Mouse (Mus musculus) ovary, postnatal 10 days (tissue): ENCODE results near the gene Spint1.

Experiments
- DNase-seq: peaks from one replicate; pipeline ENCODE4 v3.0.0; 2022; ENCODE audit warnings: low spot score

Spint1 gene

DNA sequence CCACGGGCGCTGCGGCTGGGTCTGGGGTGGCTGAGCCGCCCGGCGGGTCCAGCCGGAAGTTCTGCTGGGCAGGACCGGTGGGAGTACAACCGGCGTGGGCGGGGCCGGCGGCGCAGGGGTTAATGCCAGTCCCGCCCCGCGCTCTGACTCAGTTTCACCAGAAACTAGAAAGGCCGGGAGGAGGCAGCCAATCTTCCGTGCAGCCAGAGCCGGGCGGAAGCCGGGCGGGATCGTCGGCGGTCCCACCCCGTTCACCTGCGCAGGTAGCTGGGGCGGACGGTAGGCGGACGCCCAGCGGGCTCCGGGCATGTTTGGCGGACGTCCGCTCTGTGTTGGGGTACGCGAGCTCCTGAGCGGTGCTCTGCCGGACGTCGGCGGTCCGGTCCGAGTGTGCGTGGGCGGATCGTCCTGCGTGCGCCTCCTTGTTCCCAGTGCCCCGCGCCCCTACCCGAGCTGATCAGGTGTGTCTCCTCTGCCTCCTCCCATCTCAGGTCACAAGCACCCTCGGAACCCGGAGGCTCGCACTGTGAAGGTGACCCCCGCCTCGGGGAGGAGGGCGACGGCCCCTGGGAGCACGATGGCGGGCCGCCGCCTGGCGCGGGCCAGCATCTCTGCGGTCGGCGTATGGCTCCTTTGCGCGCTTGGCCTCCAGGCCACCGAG lies at the start of gene Spint1:
Gene Spint1 (plus strand): TSS at position 153 of the 661 bp plus-strand sequence.
- DNase-seq = no peak

DNA sequence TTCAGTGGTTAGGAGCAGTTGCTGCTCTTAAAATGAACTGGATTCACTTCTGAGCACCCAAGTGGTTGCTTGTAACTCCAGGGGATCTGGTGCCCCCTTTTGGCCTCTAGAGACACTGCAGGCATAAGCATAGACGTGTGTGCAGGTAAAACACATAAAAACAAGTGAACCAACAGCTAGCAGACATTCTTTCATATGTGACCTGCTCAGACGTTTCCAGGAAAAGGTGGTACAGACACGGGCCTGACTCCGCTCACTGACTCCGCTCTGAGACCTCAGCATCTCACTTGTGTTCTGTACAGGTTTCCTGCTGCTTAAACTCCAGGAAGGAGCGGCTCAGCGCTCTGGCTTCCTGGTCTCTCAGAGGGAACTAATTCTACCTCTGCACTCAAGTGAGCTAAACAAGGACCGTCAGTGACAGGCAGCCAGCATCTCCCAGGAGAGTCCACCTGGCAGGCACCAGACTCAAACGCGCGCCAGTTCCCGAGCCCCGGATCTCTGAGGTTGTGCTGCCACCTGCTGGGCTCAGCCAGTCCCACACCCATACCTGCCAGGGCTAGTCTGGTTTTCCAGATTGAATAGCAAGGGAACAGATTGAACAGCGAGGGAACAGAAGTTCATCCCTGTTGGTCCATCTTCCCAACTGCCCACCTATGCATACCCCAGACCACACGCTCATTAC lies 48.0 kb upstream of the Spint1 start:
- peak; percentile 87 for DNase-seq

DNA sequence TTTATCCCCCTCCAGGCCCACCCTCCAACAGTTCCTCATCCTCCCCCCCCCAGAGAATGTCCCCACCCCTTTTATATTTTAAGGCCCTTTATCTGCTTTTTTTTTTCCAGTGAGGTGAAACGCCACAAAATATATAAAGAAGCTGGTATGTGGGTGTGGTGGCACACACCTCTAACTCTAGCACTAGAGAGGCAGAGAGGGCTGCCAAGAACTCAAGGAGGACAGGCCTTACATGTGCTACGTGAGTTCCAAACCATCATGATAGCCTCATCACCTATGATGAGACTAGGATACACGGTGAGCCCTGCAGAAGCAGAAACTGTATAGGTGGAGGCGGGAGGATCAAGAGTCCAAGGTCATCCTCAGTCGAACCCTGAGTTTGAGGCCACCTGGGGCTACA lies 46.2 kb upstream of the Spint1 start:
- DNase-seq = no peak

DNA sequence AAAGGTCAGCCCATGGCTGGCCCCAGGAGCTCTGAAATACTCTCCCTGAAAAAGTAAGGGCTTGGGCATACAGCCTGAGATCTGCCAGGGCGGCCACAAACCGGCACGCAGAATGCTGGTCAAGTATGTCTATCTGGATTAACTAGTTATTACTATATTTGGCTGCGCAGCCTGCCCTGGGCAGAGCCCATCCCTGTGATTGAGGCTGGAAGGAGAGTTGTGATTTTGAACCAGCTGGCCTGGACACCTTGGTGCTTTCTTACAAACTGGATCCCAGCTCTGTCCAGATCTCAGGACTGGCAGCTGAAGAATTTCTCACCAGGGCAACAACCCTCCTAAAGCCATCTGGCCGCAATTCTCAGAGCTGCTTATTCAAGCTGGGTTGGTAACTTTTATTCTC lies 43.0 kb upstream of the Spint1 start:
- no peak for DNase-seq

DNA sequence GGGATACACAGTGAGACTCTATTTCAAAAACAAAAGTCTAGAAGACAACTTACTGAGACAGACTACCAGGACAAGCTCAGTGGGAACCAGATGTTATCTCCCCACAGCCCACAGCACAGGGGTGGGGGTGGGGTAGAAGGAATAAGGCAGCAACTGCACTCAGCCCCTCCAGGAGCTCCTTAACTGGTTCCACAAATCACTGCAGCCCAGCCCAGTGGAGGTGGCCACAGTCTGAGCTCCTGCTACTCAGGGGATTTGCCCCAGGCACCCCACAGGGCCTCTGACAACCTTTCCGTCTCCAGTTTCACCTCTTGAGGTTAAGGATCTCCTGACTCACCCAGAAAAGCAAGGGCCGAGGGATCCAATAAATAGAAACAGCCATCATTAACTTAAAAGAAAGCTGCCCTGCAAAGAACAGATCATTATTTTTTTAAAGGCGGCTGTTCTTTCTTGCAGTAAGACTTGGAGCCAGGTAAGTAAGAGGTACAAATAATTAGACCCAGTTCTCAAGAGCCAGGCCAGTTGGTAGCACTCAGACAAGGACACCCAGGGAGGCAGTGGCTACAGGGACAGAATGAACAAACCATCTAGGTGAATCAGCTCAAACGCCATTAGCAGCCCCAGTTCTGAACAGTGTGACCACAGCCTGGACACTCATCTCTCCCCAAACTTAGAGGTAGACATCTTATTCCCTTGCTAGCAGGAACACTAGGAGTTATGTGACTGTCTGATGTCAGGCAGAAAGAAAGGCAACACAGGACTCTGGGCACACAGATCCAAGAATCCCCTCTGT lies 40.6 kb upstream of the Spint1 start:
- no peak for DNase-seq

DNA sequence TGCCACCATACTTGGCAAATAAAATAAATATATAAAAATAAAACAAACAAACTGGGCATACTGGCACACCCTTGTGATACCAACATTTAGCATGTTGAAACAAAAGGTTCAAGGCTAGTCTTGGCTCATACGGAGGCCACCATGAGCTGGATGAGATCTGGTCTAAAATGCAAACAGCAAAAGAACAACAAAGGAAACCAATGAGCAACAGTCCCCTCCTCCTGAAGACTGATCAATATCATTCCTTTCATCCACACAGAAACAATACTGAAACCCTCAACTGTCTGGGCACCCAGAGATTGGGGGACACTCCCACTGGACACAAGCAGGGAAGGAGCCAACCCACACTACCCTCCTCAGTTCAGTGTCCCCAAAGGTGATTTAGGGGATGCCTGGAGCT lies 39.7 kb upstream of the Spint1 start:
- no peak for DNase-seq

DNA sequence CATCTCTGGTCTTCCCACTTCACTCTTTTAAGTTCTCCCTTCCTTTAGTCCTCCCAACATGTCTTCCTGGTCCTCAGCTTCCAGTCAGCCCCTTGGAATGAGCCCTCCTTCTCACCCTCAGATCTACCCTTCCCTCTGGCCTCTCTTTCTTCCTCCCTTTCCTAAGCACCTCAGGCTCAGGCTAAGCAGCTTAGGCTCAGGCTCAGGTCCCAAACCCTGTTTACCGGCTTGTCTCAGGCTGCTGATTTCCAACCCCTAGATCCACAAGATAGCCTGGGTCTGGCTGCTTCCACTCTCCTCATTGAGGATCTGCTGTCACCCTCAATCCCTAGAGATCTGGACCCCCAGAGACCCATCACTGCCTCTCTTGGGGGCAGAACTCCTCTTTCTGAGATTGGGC lies 39.1 kb upstream of the Spint1 start:
- no peak for DNase-seq

- no peak for DNase-seq
Measured at GRCm38 (mm10) chr2:119198934-119199333, 38.2 kb upstream of the Spint1 start.

GRCm38 (mm10) chr2:119202914-119203453 lies 34.2 kb upstream of the Spint1 start:
- no peak for DNase-seq

DNA sequence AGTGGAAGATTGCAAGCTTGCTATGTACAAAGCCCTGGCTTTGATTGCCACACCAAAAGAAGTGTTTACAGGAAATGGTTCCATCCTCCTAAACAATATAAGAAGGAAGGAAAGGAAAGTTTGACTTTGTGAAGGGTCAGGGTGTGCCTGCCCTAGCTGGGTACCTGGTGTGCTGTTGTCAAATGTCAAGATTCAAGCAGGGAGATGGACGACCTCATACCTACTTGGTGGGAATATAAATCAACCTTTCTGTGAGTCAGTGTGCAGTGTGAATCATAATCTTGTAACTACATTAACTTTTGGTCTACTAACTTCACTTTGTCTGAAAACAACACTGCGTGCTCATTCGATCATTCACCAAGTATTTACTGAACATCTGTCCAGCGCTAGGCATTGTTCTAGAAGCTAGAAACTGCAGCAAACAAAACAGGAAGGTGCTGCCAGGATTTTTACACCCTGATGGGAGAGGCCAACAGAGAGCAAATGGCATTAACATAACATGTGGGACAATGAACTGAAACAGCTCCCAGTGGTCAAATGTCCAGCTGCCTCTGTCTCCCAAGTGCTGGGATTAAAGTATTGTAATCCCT lies 33.2 kb upstream of the Spint1 start:
- DNase-seq = no peak

DNA sequence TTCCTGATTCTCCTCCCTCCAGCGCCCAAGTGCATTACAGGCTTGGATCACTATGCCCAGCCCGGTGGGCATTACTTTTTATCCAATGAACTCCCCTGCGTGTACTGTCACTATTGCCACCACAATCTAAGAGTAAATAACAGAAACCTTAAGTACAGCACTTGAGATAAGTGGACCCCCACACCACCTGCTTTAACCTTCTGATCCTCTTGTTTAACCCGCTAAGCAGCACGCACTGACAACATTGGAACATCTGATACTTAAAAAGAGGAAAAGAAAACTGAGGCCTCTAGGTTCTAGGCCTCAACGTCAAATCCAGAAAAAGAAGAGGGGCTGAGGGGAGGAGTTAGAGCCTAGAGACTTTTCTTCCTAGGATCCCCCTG lies 29.2 kb upstream of the Spint1 start:
- no peak for DNase-seq

- DNase-seq = peak; percentile 75
Measured at GRCm38 (mm10) chr2:119208344-119209175, 28.6 kb upstream of the Spint1 start, which contains the start of the genes Zfyve19 and Dnajc17. TSS of gene Zfyve19 (plus strand) at chr2:119208617. TSS of gene Dnajc17 (minus strand) at chr2:119208795.

DNA sequence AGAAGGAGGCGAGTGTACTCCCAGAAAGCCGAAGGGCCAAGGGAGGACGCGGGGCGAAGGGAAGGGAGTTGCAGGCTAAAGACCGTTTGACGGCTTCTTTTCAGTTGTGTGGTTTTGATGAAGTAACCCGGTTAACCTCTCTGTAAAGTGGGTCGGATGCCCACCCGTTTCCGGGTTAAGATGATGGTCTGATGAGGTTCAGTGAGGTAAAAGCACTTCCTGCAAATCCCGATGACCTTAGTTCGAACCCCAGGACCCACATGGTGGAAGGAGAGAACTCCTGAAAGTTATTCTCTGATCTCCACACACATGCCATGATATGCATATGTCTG lies 28.0 kb upstream of the Spint1 start:
- DNase-seq = no peak

DNA sequence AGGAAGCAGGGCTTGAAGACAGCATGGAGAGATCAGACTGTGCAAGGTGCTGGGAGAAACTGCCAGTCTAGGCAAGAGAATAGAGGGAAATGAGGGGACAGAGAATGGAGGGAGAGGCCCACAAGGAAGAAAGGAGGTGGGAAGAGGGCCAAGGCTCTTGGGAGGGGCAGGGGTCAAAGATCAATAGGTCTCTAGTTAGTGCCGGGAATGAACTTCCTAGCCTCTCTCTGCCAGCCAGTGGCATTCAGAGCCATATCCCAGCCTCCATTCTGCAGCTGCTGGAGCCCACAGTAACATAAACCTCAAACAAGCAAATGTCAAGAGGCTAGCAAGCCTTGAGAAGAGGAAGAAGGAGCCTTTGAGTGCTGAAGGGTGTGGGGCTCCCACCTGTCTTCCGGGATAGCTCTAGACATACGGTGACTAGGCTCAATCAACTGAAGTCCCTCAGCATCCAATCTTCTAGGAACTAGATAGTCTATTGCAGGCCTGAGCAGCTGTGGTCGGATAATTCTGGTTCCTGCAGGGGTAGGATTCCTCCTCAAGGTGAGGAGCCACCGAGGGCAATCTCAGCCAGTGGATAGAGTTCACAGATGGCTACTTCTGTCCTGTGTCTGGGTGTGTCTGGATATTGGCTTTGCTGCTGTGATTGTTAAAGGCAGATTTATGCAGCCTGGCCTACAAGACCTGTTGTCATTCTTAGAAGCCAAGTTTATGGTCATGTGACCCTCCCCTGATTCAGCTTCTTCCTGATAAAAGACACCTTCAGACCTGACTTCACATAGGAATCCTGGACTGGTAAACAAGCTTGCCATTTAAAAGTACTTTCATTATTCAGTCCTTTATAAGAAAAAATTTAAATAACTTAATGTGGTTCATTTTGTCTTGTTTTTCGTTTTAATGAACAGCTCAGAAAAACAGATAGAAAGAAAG lies 7.1 kb upstream of the Spint1 start, which contains the start of gene Ppp1r14d:
Gene Ppp1r14d (minus strand): TSS at position 132 of the 930 bp plus-strand sequence.
- DNase-seq = no peak

DNA sequence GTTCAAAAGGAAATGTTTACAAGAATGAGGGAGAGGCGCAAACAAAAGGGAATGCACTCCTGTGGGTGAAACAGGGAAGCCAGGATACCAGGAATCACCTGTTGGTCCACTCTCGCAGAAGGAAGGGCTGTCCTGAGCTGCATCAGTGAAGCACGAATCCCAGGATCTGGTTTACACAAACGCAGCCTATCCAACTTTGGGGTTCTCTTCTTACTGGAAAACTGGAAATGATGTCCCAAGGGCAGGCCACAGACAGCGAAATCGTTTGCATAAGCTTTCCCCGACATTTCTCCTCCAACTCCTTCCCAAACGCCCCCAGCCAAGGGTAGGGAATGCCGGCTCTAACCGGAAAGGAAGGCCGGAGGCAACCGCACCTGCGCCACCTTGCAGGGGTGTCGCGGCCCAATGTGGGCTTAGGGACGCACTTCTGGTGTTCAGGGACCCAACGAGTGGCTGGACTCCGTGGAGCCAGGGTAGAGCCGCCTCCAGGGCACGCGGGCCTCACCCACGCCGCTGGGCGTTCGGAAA lies 416 bp upstream of the Spint1 start:
- no peak for DNase-seq

- DNase-seq = no peak
Measured at GRCm38 (mm10) chr2:119237871-119238220, 684 bp downstream of the Spint1 start.

GRCm38 (mm10) chr2:119238671-119239070 lies 1.5 kb downstream of the Spint1 start:
- DNase-seq = no peak

GRCm38 (mm10) chr2:119240075-119240818 lies 3.1 kb downstream of the Spint1 start:
- no peak for DNase-seq

GRCm38 (mm10) chr2:119240819-119241186 lies 3.6 kb downstream of the Spint1 start:
- DNase-seq = no peak
